8 mouse cellular contexts compared by ENCODE assay signal in the genomic region with DNA sequence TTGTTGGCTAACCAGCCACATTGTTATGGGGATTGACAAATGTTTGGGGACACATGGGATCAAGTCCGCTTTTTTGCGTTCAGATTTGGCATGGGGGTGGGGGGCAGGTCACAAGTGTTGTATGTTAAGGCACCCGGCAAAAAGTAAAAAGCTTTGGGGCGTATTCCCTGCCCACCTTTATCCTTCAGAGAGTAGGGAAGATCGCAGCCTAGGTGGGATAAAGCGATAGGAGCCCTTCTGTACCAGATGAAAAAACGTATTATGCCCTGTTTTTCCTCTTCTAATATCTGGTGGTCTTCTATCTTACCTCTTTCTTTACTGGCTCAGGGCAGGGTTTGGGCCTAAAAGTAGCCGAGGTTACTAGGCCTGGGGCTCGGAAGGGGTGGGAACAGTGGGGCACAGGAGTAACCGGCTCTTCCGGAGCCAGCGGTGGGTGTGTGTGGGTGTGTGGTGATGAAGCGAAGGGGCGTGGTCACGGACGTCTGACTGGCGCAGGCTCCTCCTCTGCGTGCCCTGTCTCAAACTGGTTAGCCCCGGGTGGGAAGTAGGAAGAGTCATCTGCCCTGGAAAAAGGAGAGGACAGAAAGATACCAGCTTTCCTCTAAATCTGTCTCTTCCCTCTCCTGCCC. TPM values are rescaled to one million over a fixed set of nuclear protein-coding genes. Genes with fewer than 3 reads are reported as not detected.
A peak's percentile ranks its signal among the peaks of the same experiment; 100 is the strongest.
DNase-seq lines count a peak whose midpoint lies in the region; ATAC-seq and TF ChIP-seq lines count a peak whose summit lies in the region.

No protein-coding gene starts in this region.

- H3K9ac ChIP-seq in heart, embryonic 15.5 days: no peak overlapping the region
- H3K9ac ChIP-seq in lung, embryonic 15.5 days: 0 out of 2 replicates have a peak overlapping the region, but pooled peaks have one; percentile 71

- no peak for TF ChIP-seq CTCF in E14TG2a.4 (conservative IDR thresholded peaks at IDR 0.05; ENCODE audit: low read length)
- no peak for TF ChIP-seq CTCF in bone marrow macrophage, adult 2 months (IDR thresholded peaks at IDR 0.05; ENCODE audit: low read depth, low read length)

- peak overlapping the region; percentile 74 for H3K27ac ChIP-seq in bone marrow macrophage, adult 2 months (ENCODE audit: insufficient read depth, low read depth, low read length)
- H3K27ac ChIP-seq in heart, embryonic 15.5 days: peak overlapping the region; percentile 99
- H3K27ac ChIP-seq in lung, embryonic 15.5 days: 0 out of 2 replicates have a peak overlapping the region, but pooled peaks have one; percentile 46

- no peaks in the 10 kb centered on the region for H3K9me3 ChIP-seq in E14TG2a.4 (ENCODE audit: low read length)
- H3K9me3 ChIP-seq in erythroblast, embryonic 14.5 days (ENCODE audit: control insufficient read depth, low read length): no peaks in the 10 kb centered on the region
- H3K9me3 ChIP-seq in heart, embryonic 15.5 days (replicated peaks): no peaks in the 10 kb centered on the region
- H3K9me3 ChIP-seq in lung, embryonic 15.5 days: no peaks in the 10 kb centered on the region

- no peaks in the 10 kb centered on the region for H3K27me3 ChIP-seq in E14TG2a.4 (ENCODE audit: insufficient read depth, low read length)
- no peaks in the 10 kb centered on the region for H3K27me3 ChIP-seq in erythroblast, embryonic 14.5 days (ENCODE audit: control insufficient read depth)
- H3K27me3 ChIP-seq in heart, embryonic 15.5 days: no peaks in the 10 kb centered on the region
- no peaks in the 10 kb centered on the region for H3K27me3 ChIP-seq in lung, embryonic 15.5 days

- peak; percentile 58 for ATAC-seq in heart, embryonic 15.5 days (replicated peaks; ENCODE audit: insufficient number of reproducible peaks, insufficient read depth, low FRiP score, low read depth)
- peak; percentile 62 for ATAC-seq in lung, embryonic 15.5 days (ENCODE audit: borderline replicate concordance, extremely low read depth, low FRiP score, low TSS enrichment)
- ATAC-seq in neutrophil, adult 5-6 weeks (ENCODE audit: extremely low read depth, insufficient number of reproducible peaks, low FRiP score, poor library complexity, severe bottlenecking): peak; percentile 67

- peaks cover 11% of the 10 kb centered on the region for H3K36me3 ChIP-seq in E14TG2a.4 (ENCODE audit: insufficient read depth, low read length)
- H3K36me3 ChIP-seq in erythroblast, embryonic 14.5 days (ENCODE audit: control insufficient read depth): peaks cover 35% of the 10 kb centered on the region
- H3K36me3 ChIP-seq in heart, embryonic 15.5 days: peaks cover 15% of the 10 kb centered on the region
- H3K36me3 ChIP-seq in lung, embryonic 15.5 days: peaks cover 14% of the 10 kb centered on the region

- peak; percentile 95 for DNase-seq in kidney, postnatal 14 days
- peak; percentile 97 for DNase-seq in thymus, postnatal 14 days

- no peak for TF ChIP-seq POLR2A in bone marrow macrophage, adult 2 months (IDR thresholded peaks at IDR 0.05; ENCODE audit: borderline replicate concordance, low read depth, low read length)

- peak overlapping the region; percentile 86 for H3K4me2 ChIP-seq in heart, embryonic 15.5 days
- peak overlapping the region; percentile 87 for H3K4me2 ChIP-seq in lung, embryonic 15.5 days

- H3K4me1 ChIP-seq in E14TG2a.4 (replicated peaks; ENCODE audit: low read depth, low read length): peaks cover 63% of the 10 kb centered on the region
- H3K4me1 ChIP-seq in bone marrow macrophage, adult 2 months (ENCODE audit: control insufficient read depth, insufficient read depth, low read length): peaks cover 23% of the 10 kb centered on the region
- H3K4me1 ChIP-seq in erythroblast, embryonic 14.5 days (ENCODE audit: control insufficient read depth): peaks cover 82% of the 10 kb centered on the region
- peaks cover 66% of the 10 kb centered on the region for H3K4me1 ChIP-seq in heart, embryonic 15.5 days (replicated peaks)
- peaks cover 63% of the 10 kb centered on the region for H3K4me1 ChIP-seq in lung, embryonic 15.5 days

- peak overlapping the region; percentile 98 for H3K4me3 ChIP-seq in E14TG2a.4 (replicated peaks; ENCODE audit: low read length)
- peak overlapping the region; percentile 77 for H3K4me3 ChIP-seq in bone marrow macrophage, adult 2 months (ENCODE audit: insufficient read depth, low read length)
- H3K4me3 ChIP-seq in erythroblast, embryonic 14.5 days (replicated peaks): peak overlapping the region; percentile 78
- peak overlapping the region; percentile 90 for H3K4me3 ChIP-seq in heart, embryonic 15.5 days
- H3K4me3 ChIP-seq in lung, embryonic 15.5 days: peak overlapping the region; percentile 88

- 11% methylated on average over 19 of the region's 19 CpGs for WGBS in heart, embryonic 15.5 days
- WGBS in lung, embryonic 15.5 days: 10% methylated on average over 19 of the region's 19 CpGs

RNA-seq across cellular contexts. Expression of gene Baz2a, which starts 3.1 kb away (rescaled TPM):
- polyA plus RNA-seq in bone marrow macrophage, adult 2 months (2012; ENCODE audit: insufficient read depth, insufficient read length, missing spikeins): 49.0 and 52.9 TPM in 2 replicates
- polyA plus RNA-seq in erythroblast, embryonic 14.5 days (2012): 3.2 and 3.6 TPM in 2 replicates
- 7.5 and 10.1 TPM in 2 replicates for polyA plus RNA-seq in heart, embryonic 15.5 days (2015; fragmentation: Nextera tagmentation; extraction: Ambion mirVana)
- polyA plus RNA-seq in lung, embryonic 15.5 days (2015; fragmentation: Nextera tagmentation; extraction: Ambion mirVana): 10.6 and 11.0 TPM in 2 replicates
- total RNA-seq in neutrophil, adult 5-6 weeks (2017): 70.1 and 75.0 TPM in 2 replicates

RNA-seq across cellular contexts. Expression of gene Atp5b, which starts 11.4 kb away (rescaled TPM):
- polyA plus RNA-seq in bone marrow macrophage, adult 2 months (2012; ENCODE audit: insufficient read depth, insufficient read length, missing spikeins): 483 and 528 TPM in 2 replicates
- 152 and 224 TPM in 2 replicates for polyA plus RNA-seq in erythroblast, embryonic 14.5 days (2012)
- 5,437 and 6,121 TPM in 2 replicates for polyA plus RNA-seq in heart, embryonic 15.5 days (2015; fragmentation: Nextera tagmentation; extraction: Ambion mirVana)
- polyA plus RNA-seq in lung, embryonic 15.5 days (2015; fragmentation: Nextera tagmentation; extraction: Ambion mirVana): 2,263 and 2,267 TPM in 2 replicates
- total RNA-seq in neutrophil, adult 5-6 weeks (2017): 512 and 588 TPM in 2 replicates

RNA-seq across cellular contexts. Expression of gene Ptges3, which starts 35.7 kb away (rescaled TPM):
- 152 and 160 TPM in 2 replicates for polyA plus RNA-seq in bone marrow macrophage, adult 2 months (2012; ENCODE audit: insufficient read depth, insufficient read length, missing spikeins)
- 8.6 and 11.8 TPM in 2 replicates for polyA plus RNA-seq in erythroblast, embryonic 14.5 days (2012)
- 268 and 292 TPM in 2 replicates for polyA plus RNA-seq in heart, embryonic 15.5 days (2015; fragmentation: Nextera tagmentation; extraction: Ambion mirVana)
- polyA plus RNA-seq in lung, embryonic 15.5 days (2015; fragmentation: Nextera tagmentation; extraction: Ambion mirVana): 550 and 564 TPM in 2 replicates
- 103 and 105 TPM in 2 replicates for total RNA-seq in neutrophil, adult 5-6 weeks (2017)

RNA-seq across cellular contexts. Expression of gene Naca, which starts 59.1 kb away (rescaled TPM):
- polyA plus RNA-seq in bone marrow macrophage, adult 2 months (2012; ENCODE audit: insufficient read depth, insufficient read length, missing spikeins): 540 and 609 TPM in 2 replicates
- polyA plus RNA-seq in erythroblast, embryonic 14.5 days (2012): 10.5 and 11.0 TPM in 2 replicates
- polyA plus RNA-seq in heart, embryonic 15.5 days (2015; fragmentation: Nextera tagmentation; extraction: Ambion mirVana): 429 and 467 TPM in 2 replicates
- polyA plus RNA-seq in lung, embryonic 15.5 days (2015; fragmentation: Nextera tagmentation; extraction: Ambion mirVana): 728 and 741 TPM in 2 replicates
- total RNA-seq in neutrophil, adult 5-6 weeks (2017): 597 and 674 TPM in 2 replicates

Comparison
In these comparisons a context has a peak if more than half of its experiments do, and no peak if none do; other contexts are left out.
1. Peak in every context shown above with its lines: DNase-seq, ATAC-seq, H3K4me3 ChIP-seq and H3K27ac ChIP-seq.
2. H3K27ac ChIP-seq: peak in every context shown above with its lines; median percentile 99 in heart, embryonic 15.5 days; 74 in bone marrow macrophage, adult 2 months; 46 in lung, embryonic 15.5 days.
3. RNA of gene Ptges3, which starts 35.7 kb away (polyA plus RNA-seq): 550 to 564 TPM in lung, embryonic 15.5 days, 268 to 292 TPM in heart, embryonic 15.5 days and 152 to 160 TPM in bone marrow macrophage, adult 2 months; 8.6 to 11.8 TPM in erythroblast, embryonic 14.5 days; every median in the first group is over 10 times any median in the second.